26 mouse cellular contexts compared by ENCODE assay signal in genomic region chr8:84921596-84921995, GRCm38 (mm10). TPM values are rescaled to one million over a fixed set of nuclear protein-coding genes. Genes with fewer than 3 reads are reported as not detected.
DNase-seq lines count a peak whose midpoint lies in the region; ATAC-seq and TF ChIP-seq lines count a peak whose summit lies in the region.
"Had no signal": no experiment of that assay in that cellular context is flagged by ENCODE, and none has a peak within 500 bp of the region (broad histone marks: within the 10 kb centered on the region; RNA-seq: fewer than 3 reads in every experiment).

No protein-coding gene starts in this region.

- WGBS in heart, embryonic 15.5 days = 32% methylated on average over 2 of the region's 2 CpGs
- WGBS in lung, postnatal 0 days = 21% methylated on average over 2 of the region's 2 CpGs
- 96% methylated on average over 2 of the region's 2 CpGs for WGBS in thymus, adult 2 months

- no peak overlapping the region for H3K4me2 ChIP-seq in heart, embryonic 15.5 days
- no peak overlapping the region for H3K4me2 ChIP-seq in lung, postnatal 0 days (replicated peaks; ENCODE audit: low read depth, low read length)
- H3K4me2 ChIP-seq: embryonic facial prominence, embryonic 15.5 days; forebrain, embryonic 15.5 days; intestine, embryonic 15.5 days; liver, embryonic 12.5 days; lung, embryonic 14.5 days had no signal

- DNase-seq in heart, postnatal 25 days (ENCODE audit: low spot score) = no peak
- DNase-seq in 3T3-L1 (ENCODE audit: low read depth, low spot score) = peak; percentile 92
- peak; percentile 4 for DNase-seq in Patski (ENCODE audit: low read depth, low spot score)
- DNase-seq in lung, postnatal 0 days (ENCODE audit: low spot score) = peak; percentile 93
- no peak for DNase-seq in gastrocnemius, adult 18-20 months (ENCODE audit: low spot score)
- no peak for DNase-seq in thymus, adult 2 months
- no peak for DNase-seq in thymus, postnatal 0 days (ENCODE audit: low spot score)
- DNase-seq: adrenal gland, postnatal 14 days; cerebellum, adult 8-10 months; cerebellum, postnatal 36 days; gastrocnemius, postnatal 25 days; kidney, adult 8-10 months; kidney, postnatal 14 days; lung, embryonic 14.5 days; midbrain, embryonic 14.5 days; right cerebral cortex, postnatal 14 days; thymus, postnatal 36 days had no signal

- POLR2A ChIA-PET in Patski (lab: Charles Lee) = no interaction called here

- ATAC-seq in heart, embryonic 15.5 days (replicated peaks; ENCODE audit: insufficient number of reproducible peaks, insufficient read depth, low FRiP score, low read depth) = 0 out of 2 replicates have a peak, but pooled peaks have one; percentile 51
- no peak for ATAC-seq in Patski
- ATAC-seq in lung, postnatal 0 days = peak; percentile 96
- ATAC-seq: forebrain, embryonic 15.5 days; hindbrain, embryonic 16.5 days; intestine, embryonic 15.5 days; liver, embryonic 12.5 days had no signal

- in situ Hi-C loops in Patski (cut with MboI; ENCODE audit: low pct_unique_long_range_greater_than_20kb) = loop anchor here (5.0 kb wide), 1 partner anchor 36 kb away; no protein-coding TSS in a partner anchor

- no peak for TF ChIP-seq CTCF in Patski (IDR thresholded peaks at IDR 0.05)
- no peak for TF ChIP-seq CTCF in lung, postnatal 0 days (IDR thresholded peaks at IDR 0.05)
- no peak for TF ChIP-seq CTCF in thymus, adult 2 months (IDR thresholded peaks at IDR 0.05; ENCODE audit: borderline replicate concordance, control insufficient read depth, extremely low read depth, insufficient read depth, low read length, poor library complexity)

- no peaks in the 10 kb centered on the region for H3K9me3 ChIP-seq in heart, embryonic 15.5 days (replicated peaks)
- no peaks in the 10 kb centered on the region for H3K9me3 ChIP-seq in lung, postnatal 0 days (ENCODE audit: low read length)
- H3K9me3 ChIP-seq: embryonic facial prominence, embryonic 15.5 days; forebrain, embryonic 15.5 days; G1E; hindbrain, embryonic 10.5 days; intestine, embryonic 15.5 days; liver, embryonic 12.5 days had no signal

- H3K4me1 ChIP-seq in heart, embryonic 15.5 days (replicated peaks) = 0 out of 2 replicates have a peak, but pooled peaks cover 10% of the 10 kb centered on the region
- H3K4me1 ChIP-seq in lung, postnatal 0 days (ENCODE audit: insufficient read depth, low read depth, low read length) = no peaks in the 10 kb centered on the region
- H3K4me1 ChIP-seq in thymus, adult 2 months (replicated peaks; ENCODE audit: control insufficient read depth, insufficient read depth, low read length) = 0 out of 2 replicates have a peak, but pooled peaks cover 2% of the 10 kb centered on the region
- H3K4me1 ChIP-seq: embryonic facial prominence, embryonic 15.5 days; forebrain, embryonic 15.5 days; intestine, embryonic 15.5 days; liver, embryonic 12.5 days had no signal

- peaks cover 69% of the 10 kb centered on the region for H3K27me3 ChIP-seq in heart, embryonic 15.5 days
- H3K27me3 ChIP-seq in Patski = peaks cover 10% of the 10 kb centered on the region
- H3K27me3 ChIP-seq in lung, postnatal 0 days (replicated peaks; ENCODE audit: insufficient read depth, low read length) = 0 out of 2 replicates have a peak, but pooled peaks cover 5% of the 10 kb centered on the region
- no peaks in the 10 kb centered on the region; the same call in 1 of the 2 replicates for H3K27me3 ChIP-seq in thymus, adult 2 months (ENCODE audit: control insufficient read depth, insufficient read depth, low read length)
- H3K27me3 ChIP-seq: forebrain, embryonic 15.5 days had no signal

- H3K27ac ChIP-seq in heart, embryonic 15.5 days = no peak overlapping the region
- no peak overlapping the region for H3K27ac ChIP-seq in lung, postnatal 0 days (ENCODE audit: low read length)
- H3K27ac ChIP-seq in thymus, adult 2 months (ENCODE audit: control insufficient read depth, insufficient read depth, low read length) = no peak overlapping the region
- H3K27ac ChIP-seq: embryonic facial prominence, embryonic 15.5 days; forebrain, embryonic 15.5 days; hindbrain, embryonic 10.5 days; intestine, embryonic 15.5 days; liver, embryonic 12.5 days had no signal

- TF ChIP-seq EP300 in lung, postnatal 0 days (IDR thresholded peaks at IDR 0.05) = peak; percentile 91

- H3K4me3 ChIP-seq in heart, embryonic 15.5 days = no peak overlapping the region
- H3K4me3 ChIP-seq in lung, postnatal 0 days (ENCODE audit: low read depth, low read length) = no peak overlapping the region
- no peak overlapping the region for H3K4me3 ChIP-seq in thymus, adult 2 months (ENCODE audit: control insufficient read depth, insufficient read depth, low read length)
- H3K4me3 ChIP-seq: embryonic facial prominence, embryonic 15.5 days; forebrain, embryonic 15.5 days; hindbrain, embryonic 10.5 days; intestine, embryonic 15.5 days; liver, embryonic 12.5 days had no signal

- no peak overlapping the region for H3K9ac ChIP-seq in heart, embryonic 15.5 days
- no peak overlapping the region for H3K9ac ChIP-seq in lung, postnatal 0 days (replicated peaks; ENCODE audit: low read depth)
- H3K9ac ChIP-seq: embryonic facial prominence, embryonic 15.5 days; forebrain, embryonic 15.5 days; intestine, embryonic 15.5 days; liver, embryonic 12.5 days; lung, embryonic 14.5 days had no signal

- H3K36me3 ChIP-seq in heart, embryonic 15.5 days = no peaks in the 10 kb centered on the region
- no peaks in the 10 kb centered on the region for H3K36me3 ChIP-seq in lung, postnatal 0 days (ENCODE audit: insufficient read depth, low read length)
- H3K36me3 ChIP-seq in thymus, adult 2 months (ENCODE audit: control insufficient read depth, insufficient read depth, low read length) = no peaks in the 10 kb centered on the region
- H3K36me3 ChIP-seq: embryonic facial prominence, embryonic 15.5 days; intestine, embryonic 15.5 days; liver, embryonic 12.5 days had no signal

- CTCF ChIA-PET in Patski (lab: Charles Lee) = interaction anchor here (1.3 kb wide), 1 partner anchor 18 kb away, joined by 3 read pairs; no protein-coding TSS in a partner anchor

- intact Hi-C loops in heart, postnatal 25 days (cut with DNase I) = no loop called here

- TF ChIP-seq POLR2A in thymus, adult 2 months (IDR thresholded peaks at IDR 0.05; ENCODE audit: control insufficient read depth, extremely low read depth, insufficient read depth, low read length, poor library complexity) = no peak

RNA-seq across cellular contexts. Expression of gene Dnase2a, which starts 13.2 kb away (rescaled TPM):
- polyA plus RNA-seq in heart, embryonic 15.5 days (2015; fragmentation: Nextera tagmentation; extraction: Ambion mirVana) = 4.3 and 7.3 TPM in 2 replicates
- total RNA-seq in heart, postnatal 25 days (2021) = 1 to 10 TPM; 7.7 to 7.9 TPM
- 25.9 TPM for polyA plus RNA-seq in Patski (2021)
- polyA plus RNA-seq in lung, postnatal 0 days (2015; fragmentation: Nextera tagmentation; extraction: Ambion mirVana) = 24.0 and 29.1 TPM in 2 replicates
- total RNA-seq in gastrocnemius, adult 18-20 months (2021) = 1 to 10 TPM; 6.1 to 6.8 TPM
- polyA plus RNA-seq in thymus, adult 2 months (2012; rRNA removed) = 16.4 and 23.8 TPM in 2 replicates
- polyA plus RNA-seq in thymus, postnatal 0 days (2015; fragmentation: Nextera tagmentation; extraction: Ambion mirVana) = 12.8 and 12.9 TPM in 2 replicates

RNA-seq across cellular contexts. Expression of gene Mast1, which starts 15.6 kb away (rescaled TPM):
- polyA plus RNA-seq in heart, embryonic 15.5 days (2015; fragmentation: Nextera tagmentation; extraction: Ambion mirVana) = 0.09 and 0.41 TPM in 2 replicates
- total RNA-seq in heart, postnatal 25 days (2021) = under 1 TPM; 0.08 to 0.14 TPM
- polyA plus RNA-seq in Patski (2021) = 0.60 TPM
- 0.32 and 0.33 TPM in 2 replicates for polyA plus RNA-seq in lung, postnatal 0 days (2015; fragmentation: Nextera tagmentation; extraction: Ambion mirVana)
- total RNA-seq in gastrocnemius, adult 18-20 months (2021) = under 1 TPM in 1 of 2 experiments, not detected in 1; 0.07 TPM
- 0.35 and 0.36 TPM in 2 replicates for polyA plus RNA-seq in thymus, adult 2 months (2012; rRNA removed)
- polyA plus RNA-seq in thymus, postnatal 0 days (2015; fragmentation: Nextera tagmentation; extraction: Ambion mirVana) = 0.08 and 0.22 TPM in 2 replicates
- total RNA-seq: gastrocnemius, postnatal 25 days had no signal

RNA-seq across cellular contexts. Expression of gene Klf1, which starts 19.9 kb away (rescaled TPM):
- 1.1 and 4.9 TPM in 2 replicates for polyA plus RNA-seq in heart, embryonic 15.5 days (2015; fragmentation: Nextera tagmentation; extraction: Ambion mirVana)
- total RNA-seq in heart, postnatal 25 days (2021) = not detected
- 0.28 TPM for polyA plus RNA-seq in Patski (2021)
- 0.69 and 1.1 TPM in 2 replicates for polyA plus RNA-seq in lung, postnatal 0 days (2015; fragmentation: Nextera tagmentation; extraction: Ambion mirVana)
- total RNA-seq in gastrocnemius, adult 18-20 months (2021) = not detected
- polyA plus RNA-seq in thymus, adult 2 months (2012; rRNA removed) = 0.13 and 0.23 TPM in 2 replicates
- polyA plus RNA-seq in thymus, postnatal 0 days (2015; fragmentation: Nextera tagmentation; extraction: Ambion mirVana) = 0.37 and 0.43 TPM in 2 replicates
- total RNA-seq: gastrocnemius, postnatal 25 days had no signal

RNA-seq across cellular contexts. Expression of gene Rtbdn, which starts 25.2 kb away (rescaled TPM):
- polyA plus RNA-seq in heart, embryonic 15.5 days (2015; fragmentation: Nextera tagmentation; extraction: Ambion mirVana) = 0.26 TPM in 1 of 2 replicates, not detected in the other
- total RNA-seq in heart, postnatal 25 days (2021) = not detected
- 0.22 TPM for polyA plus RNA-seq in Patski (2021)
- polyA plus RNA-seq in lung, postnatal 0 days (2015; fragmentation: Nextera tagmentation; extraction: Ambion mirVana) = not detected in 2 replicates
- not detected for total RNA-seq in gastrocnemius, adult 18-20 months (2021)
- 0.13 and 0.17 TPM in 2 replicates for polyA plus RNA-seq in thymus, adult 2 months (2012; rRNA removed)
- 0.10 and 0.23 TPM in 2 replicates for polyA plus RNA-seq in thymus, postnatal 0 days (2015; fragmentation: Nextera tagmentation; extraction: Ambion mirVana)
- total RNA-seq: adrenal gland, postnatal 14 days; gastrocnemius, postnatal 25 days; megakaryocyte-erythroid progenitor cell, adult 5-6 weeks had no signal
- polyA plus RNA-seq: G1E; lung, embryonic 14.5 days had no signal

RNA-seq across cellular contexts. Expression of gene Gcdh, which starts 27.9 kb away (rescaled TPM):
- 36.4 and 40.1 TPM in 2 replicates for polyA plus RNA-seq in heart, embryonic 15.5 days (2015; fragmentation: Nextera tagmentation; extraction: Ambion mirVana)
- total RNA-seq in heart, postnatal 25 days (2021) = 10 to 100 TPM; 63.1 to 68.2 TPM
- polyA plus RNA-seq in Patski (2021) = 55.5 TPM
- polyA plus RNA-seq in lung, postnatal 0 days (2015; fragmentation: Nextera tagmentation; extraction: Ambion mirVana) = 16.2 and 21.1 TPM in 2 replicates
- total RNA-seq in gastrocnemius, adult 18-20 months (2021) = 10 to 100 TPM; 33.7 to 38.2 TPM
- 78.7 and 85.2 TPM in 2 replicates for polyA plus RNA-seq in thymus, adult 2 months (2012; rRNA removed)
- 27.1 and 29.1 TPM in 2 replicates for polyA plus RNA-seq in thymus, postnatal 0 days (2015; fragmentation: Nextera tagmentation; extraction: Ambion mirVana)

Comparison
In these comparisons a context has a peak if more than half of its experiments do, and no peak if none do; other contexts are left out.
1. DNase-seq: peak in 3T3-L1 (single experiment), Patski (single experiment) and lung, postnatal 0 days (single experiment); none in heart, postnatal 25 days (single experiment), gastrocnemius, adult 18-20 months (single experiment), thymus, adult 2 months (single experiment) and thymus, postnatal 0 days (single experiment).